Mouse (Mus musculus): ENCODE data around the gene Ubac1.

Ubac1 gene

DNA sequence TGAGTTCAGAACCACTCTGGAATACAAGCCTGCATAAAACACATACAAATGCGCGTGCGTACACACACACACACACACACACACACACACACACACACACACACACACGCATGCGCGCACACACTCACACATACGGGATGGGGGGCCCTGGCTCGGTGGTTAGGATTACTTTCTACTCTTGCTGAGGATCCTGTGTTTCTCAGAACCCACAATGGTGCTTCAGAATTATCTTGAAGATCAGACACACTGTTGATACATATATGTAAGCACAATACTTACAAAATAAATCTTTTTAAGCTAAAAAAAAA is 665 bp upstream of the Ubac1 start:
- no peak for DNase-seq

DNA sequence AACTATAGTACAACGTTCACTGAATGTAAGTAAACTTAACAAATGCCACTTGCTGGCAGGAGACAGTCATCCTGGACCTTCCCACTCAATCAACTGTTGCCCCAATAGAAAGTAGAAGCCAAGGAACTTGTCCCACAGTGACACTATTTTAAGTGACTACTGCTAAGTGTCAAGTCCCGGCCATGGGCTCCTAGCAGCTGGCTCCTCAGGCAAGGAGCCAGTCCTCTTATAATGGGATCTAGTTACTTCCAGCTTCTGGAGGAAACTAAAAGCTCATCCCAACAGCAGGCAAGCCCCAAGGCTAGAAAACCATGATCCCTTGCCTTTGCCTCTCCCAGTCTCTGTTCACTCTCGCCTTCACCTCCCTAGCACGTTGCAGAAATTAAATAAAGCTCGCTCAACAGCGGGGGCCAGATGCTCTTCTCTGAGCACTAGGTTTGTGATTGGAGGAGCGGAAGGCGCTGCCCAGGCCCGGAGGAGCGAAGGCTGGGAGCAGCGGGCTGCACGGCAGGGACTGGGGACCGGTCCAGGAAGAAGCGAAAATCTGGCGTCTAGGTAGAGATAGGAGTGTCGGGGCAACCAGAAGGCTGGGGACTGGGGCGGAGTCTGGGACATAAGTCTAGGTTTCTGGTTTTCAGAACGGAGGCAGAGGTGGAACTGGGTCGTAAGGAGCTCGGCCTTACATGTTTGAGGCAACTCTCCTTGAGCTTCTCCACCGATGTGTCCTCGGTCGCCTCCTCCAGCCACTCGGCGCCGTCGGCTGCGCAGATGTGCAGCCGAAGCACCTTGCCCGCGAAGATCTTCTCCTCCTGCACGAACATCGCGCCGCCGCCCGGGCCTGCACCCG is 610 bp downstream of the Ubac1 start:
- no peak for DNase-seq

DNA sequence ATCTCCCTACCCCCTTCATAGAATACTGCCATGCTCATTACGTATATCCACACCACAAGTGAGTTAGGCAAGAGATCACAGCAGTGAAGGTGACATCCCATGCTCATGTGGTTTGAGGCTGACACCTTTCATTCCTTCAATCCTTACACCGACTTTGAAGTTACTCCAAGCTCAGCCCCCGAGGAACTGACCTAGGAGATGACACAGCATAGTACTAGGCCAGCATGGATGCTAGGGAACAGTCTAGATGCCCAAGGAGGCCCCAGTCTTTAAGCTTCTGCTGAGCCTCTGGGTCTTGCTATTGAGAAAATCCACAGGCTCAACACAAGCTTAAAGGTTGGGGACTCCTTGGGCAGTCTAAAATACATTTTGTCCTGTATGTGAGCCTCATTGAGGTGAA is 1.6 kb downstream of the Ubac1 start:
- DNase-seq: no peak

DNA sequence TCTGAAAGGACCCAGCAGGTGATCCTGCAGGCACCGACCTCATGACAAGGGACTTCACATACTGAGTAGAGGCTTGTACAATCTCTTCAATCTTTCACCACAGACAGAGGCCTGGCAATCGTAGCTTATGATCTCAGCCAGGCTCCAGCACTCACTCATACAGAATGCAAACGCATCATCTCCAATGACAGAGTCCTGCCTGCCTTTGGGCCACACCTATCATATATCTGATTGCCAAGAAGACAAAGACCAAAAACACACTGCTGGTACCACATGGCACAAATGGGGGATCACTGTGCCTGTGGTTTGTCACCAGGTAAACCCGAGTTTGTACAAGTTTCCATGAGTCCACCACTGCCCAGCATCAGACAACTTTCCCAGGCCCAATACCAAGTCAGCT is 4.2 kb downstream of the Ubac1 start:
- DNase-seq: no peak

DNA sequence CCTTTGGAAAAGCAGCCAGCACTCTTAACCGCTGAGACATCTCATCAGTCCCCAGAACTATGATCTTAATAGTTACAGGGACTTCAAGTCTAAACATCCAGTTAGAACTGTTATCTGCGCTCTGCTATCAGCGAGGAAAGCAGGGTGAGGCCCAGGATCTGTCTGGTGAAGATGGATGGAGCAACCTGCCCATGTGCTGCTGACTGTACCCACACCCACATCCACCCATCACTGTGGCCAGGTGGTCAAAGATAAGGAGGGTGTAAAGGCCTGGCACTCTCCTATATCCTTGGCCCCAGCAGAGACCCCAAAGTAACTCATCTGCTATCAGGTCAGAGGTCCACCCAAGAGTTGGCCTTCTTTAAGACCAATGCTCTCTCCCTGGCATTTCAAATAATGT is 7.9 kb downstream of the Ubac1 start:
- no peak for DNase-seq

DNA sequence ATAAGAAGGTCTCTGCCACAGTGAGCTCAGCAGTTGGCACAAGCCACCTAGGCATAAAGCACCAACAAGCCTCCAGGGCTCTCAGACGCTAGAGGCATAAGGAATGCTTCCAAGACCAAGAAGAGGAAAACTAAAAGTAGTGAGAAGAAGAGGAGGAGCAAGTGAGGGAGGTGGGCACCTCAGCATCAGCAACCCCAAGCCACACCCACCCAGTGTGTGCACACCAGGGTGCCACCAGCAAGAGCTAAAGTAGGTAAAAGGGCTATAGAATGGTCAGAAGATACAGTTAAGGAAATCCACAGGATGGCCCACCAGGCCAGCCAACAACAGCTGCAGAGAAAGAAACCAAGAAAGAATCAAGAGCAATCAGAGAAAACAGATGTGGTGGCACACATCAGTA is 10.1 kb downstream of the Ubac1 start:
- DNase-seq: no peak

DNA sequence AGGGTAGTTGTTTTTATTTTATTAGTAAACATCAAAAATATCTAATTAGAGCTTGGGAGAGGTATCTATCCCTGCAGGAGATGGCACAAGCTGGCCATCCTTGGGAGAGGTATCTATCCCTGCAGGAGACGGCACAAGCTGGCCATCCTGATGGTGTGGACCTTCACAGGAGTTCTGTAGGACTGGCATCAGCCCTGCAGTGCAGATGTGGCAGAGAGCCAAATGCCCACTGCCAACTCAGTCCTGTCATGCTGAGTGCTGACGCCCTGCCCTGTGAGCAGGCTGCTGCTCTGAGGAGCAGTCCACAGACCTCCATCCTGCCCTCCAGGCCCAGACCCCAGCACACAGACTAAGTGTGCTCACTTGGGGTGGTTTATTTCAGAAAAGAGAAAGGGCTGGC is 19.5 kb downstream of the Ubac1 start:
- DNase-seq: no peak

DNA sequence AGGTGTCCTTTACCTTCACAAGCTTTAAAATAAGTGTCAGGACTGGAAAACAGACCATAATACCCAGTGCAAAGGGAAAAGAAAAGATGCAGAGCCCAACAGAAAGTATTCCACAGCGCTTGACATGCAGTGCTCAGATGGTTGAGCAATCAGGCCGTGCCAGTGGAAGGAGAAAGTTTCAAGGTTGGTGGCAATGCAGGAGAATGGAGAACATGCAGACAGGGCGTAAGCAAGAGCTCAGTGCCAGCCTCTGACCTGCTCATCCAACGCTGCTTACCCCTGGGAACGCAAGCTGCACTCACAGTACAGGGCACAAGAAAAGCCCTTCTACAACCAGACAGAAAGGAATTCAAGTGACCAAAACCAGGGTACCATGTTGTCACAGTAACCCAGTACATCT is 20.4 kb downstream of the Ubac1 start:
- DNase-seq: no peak

DNA sequence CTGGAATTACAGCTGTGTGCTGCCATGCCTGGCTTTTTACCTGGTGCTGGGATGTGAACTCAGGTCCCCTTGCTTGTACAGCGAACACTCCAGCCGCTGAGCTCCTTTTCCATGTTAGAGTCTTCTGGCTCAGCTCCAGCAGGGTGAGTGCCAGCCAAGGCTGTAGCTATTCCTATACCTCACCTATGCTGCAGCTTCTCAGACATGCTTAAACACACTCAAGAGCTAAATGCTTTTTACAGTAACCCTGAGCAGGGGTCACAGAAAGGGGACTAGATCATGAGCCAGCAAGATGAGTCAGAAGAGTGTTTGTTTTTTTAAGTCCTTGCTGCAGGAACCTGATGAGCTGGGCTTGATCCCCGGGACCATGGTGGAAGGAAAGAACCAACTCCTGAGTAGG is 23.8 kb downstream of the Ubac1 start:
- no peak for DNase-seq

DNA sequence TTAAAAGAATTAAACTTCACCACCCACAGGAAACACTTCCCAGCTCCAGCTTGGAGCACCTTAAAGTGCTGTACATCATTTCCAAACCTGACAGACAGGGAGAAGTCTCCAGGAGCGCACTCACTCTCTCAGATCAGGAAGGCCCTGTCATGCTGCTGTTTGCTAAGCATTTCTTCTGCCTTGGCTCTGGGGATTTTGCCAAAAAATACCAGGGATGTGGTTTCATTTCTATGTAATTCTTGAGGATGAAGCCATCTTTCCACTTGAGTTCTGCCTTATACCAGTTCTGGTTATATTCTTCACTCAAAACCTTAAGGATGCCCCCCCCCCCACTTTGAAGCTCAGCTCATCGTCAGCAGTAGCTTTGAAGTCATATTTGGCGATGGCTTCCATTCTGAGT is 26.8 kb downstream of the Ubac1 start:
- DNase-seq: no peak

DNA sequence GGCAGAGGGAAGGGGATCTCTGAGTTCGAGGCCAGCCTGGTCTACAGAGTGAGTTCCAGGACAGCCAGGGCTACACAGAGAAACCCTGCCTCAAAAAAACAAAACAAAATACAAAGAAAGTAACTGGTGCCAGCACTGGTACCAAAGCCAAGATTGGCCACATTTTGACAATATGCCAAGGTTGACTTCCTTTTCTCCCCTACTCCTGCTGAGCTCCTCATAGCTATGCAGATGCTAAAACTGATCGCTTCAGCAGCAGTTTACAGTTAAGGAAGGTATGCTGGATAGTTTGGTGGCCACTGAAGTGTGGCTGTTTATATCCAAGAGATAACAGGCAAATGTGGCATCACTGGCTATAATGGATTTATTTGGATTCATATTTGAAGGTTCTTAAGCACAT is 29.3 kb downstream of the Ubac1 start:
- no peak for DNase-seq

DNA sequence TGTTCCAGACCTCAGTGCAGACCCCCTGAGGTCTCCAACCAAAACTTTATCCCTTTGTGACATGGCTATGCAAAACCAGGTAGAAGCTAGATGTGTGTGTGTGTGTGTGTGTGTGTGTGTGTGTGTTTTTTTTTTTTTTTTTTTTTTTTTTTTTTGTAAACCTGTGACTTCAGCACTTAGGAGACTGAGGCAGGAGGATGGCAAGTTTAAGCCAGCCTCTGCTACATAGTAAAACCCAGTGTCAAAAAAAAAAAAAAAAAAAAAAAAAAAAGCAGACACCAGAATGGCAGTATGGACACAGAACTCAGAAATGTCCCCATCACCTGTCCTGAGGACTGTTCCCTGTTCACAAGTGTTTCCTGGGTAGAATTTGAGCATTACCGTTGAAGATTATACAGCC is 31.9 kb downstream of the Ubac1 start:
- no peak for DNase-seq

DNA sequence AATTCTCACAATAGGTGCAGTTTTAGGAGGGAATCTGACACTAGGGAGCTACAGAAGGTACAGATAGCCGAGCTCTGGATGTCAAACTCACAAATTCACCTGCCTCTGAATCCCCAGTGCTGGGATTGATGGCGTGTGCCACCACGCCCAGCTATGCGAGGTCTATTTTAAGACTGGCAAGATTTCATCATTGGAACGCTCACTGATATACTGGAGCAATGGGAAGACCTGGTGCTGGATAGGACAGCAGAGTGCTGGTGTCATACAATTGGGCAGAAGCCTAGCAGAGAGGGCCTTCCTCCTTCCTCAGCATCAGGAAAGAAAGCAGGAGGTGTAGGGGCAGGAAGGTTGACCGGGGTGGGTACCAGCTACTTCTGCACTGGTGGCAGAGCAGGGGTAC is 33.7 kb downstream of the Ubac1 start:
- no peak for DNase-seq

DNA sequence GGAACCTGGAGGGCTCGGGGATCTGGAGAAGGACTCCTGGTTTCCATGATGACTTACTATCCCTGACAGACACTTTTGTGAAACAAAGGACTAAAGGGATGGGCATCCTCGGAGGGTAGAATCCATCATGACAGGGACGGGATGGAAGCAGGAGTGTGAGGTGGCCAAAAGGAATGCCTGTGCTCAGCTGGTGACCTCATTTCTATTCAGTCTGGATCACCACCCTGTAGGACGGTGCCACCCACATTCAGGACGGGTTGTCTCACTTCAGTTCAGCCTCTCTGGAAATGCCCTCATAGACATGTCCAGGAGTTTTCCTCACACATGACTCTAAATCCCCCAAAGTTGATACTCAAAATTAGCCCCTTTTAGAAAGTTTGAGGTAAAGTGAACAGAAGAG is 34.9 kb downstream of the Ubac1 start:
- DNase-seq: no peak

DNA sequence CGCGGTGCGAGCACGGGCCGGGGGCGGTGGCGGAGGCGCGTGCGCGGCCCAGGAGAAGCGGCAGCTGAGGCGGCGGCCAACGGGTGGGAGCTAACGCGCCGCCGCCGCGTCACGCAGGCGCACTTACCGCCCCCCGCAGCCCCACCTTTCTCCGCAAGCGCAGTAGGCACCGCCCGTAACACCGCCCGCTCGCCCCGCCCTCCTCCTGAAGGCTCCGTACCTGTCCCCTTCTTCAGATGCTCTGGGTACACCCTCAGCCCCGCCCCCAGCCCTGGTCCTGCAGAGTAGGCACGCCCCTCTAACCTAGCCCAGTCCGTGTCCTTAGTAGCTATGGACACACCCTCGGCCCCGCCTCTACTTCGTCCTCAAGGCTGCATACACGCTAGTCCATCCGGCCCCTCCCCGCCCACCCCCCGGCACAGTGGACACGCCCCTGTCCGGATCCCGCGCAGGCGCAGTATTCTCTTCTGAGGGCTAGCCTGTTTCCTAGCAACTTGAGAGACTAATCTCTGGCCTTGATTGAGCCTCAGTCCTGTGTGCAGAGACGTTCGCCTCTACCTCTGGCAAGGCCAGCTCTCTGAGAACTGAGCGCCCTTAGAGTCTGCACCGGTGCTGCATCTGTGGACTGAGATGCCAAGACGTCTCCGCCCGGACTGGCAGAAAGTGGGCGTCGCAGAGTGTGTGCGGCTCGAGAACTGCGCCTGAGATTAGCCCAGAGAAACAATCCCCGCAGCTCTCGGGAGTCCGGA is 38.2 kb downstream of the Ubac1 start, which contains the start of gene Camsap1:
Gene Camsap1, minus strand, starts transcription at position 124 of the 749 bp plus-strand sequence.
- peak; percentile 100 for DNase-seq

DNA sequence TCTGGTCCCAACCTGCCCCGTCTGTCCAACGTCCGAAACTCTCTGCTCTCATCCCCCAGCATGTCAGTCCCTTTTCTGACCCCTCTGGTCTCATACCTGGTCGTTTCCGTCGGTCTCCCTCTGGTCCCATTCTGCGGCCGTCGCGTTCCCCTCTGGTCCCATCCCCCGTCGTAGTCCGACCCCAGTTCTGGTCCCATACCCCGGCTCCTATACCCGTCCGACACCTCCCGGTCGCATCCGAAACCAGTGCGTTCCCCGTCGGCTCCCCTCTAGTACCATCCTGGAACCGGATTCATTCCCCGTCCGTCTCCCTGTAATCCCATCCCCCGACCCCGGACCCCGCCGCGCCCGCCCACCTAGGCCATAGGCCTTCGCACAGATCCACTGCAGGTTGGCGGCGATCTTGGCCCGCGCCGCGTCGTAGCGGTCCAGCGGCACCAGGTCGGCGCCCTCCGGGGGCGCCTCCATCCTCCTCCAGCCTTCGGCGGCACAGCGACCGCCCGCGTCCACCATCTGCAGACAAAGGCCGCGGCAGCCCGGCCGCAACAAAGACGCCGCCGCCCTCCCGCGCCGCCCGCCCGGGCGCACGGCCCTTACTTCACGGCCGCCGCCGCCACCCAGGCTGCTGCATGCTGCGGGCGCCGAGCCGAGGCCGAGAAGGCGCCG is 39.0 kb downstream of the Ubac1 start:
- DNase-seq: no peak

DNA sequence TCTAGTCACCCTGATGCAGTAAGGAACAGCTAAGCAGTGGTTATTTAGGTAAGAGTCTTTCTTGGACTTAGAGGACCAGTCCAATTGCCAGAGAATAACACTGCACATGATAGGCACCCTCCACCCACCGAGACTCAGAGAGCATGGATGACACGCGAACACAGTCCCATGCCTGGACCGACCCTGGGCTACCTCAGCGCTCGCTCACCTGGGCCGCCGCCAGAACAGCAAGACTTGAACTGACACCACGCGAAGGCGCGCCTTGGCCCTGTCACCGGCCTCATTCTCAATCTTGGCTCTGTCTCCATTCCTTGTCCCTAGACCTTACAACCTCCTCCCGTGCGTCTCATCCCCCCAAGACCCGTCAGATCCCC is 39.5 kb downstream of the Ubac1 start:
- peak; percentile 56 for DNase-seq

DNA sequence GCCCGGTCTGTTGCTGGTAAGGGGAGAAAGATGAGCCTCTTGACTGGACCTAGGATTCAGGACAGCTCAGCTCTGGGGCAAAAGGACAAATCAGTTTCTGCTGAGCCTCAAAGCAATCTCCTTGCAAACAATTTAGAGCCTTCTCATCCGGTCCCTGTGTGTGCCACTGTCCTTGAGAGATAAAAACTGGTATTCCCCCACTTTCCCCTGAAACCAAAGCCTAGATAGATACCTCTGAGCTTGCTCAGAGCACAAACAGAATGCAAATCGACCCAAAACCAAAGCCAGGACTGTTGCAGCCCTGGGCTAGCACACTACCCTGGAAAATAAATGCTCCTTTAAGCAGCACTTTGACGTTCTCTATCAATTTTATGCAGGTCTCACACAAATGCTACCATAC is 42.5 kb downstream of the Ubac1 start:
- no peak for DNase-seq

DNA sequence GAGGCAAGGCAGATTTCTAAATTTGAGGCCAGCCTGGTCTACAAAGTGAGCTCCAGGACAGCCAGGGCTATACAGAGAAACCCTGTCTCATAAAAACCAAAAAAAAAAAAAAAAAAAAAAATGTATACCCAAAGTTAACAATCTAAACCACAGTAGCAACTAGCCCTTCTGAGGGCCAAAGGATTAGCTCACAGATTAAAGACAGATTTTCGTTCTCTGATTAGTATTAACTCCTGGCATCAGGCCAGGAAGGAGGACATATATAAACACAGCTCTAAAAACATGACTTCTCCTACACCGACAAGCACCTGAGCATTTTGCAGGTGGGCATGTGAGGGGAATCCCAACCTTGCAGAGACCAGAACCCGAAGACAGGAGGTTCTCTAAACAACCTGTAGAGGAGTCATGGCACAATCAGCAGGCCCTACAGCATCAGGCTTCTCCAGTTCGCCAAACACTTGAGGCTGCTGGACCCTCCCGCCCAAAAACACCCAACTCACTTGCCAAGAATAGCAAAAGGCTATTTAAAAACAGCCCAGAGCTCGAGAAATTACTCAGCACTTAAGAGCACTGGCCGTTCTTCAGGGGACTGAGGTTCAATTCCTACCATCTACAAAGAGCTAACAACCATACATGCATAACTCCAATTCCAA is 43.8 kb downstream of the Ubac1 start:
- DNase-seq: no peak

DNA sequence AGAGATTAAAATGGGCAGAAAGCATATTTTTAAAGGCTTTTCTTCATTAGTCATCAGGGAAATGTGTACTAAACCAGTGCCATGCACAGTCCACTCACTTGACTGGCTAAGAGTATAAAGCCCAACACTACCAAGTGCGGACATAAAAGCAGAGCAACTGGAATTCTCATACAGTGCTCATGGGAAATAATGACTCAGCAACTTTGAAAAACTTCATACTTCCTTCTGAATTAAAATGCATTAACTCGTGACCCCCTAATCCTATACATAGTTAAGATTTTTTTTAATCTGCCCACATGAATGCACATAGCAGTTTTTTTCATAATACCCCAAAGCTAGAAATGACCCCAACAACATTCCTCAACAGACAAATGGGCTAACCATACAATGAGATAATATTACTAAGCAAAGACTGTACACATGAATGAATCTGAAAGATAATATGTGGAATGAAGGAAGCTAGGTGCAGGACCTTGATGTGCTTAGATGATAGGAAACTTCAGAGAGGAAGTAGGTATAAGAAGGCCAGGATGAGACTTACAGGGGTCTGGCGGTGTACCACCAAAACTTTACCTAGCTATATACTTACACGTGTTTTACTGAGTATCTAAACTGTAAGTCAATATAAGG is 46.3 kb downstream of the Ubac1 start:
- no peak for DNase-seq

DNA sequence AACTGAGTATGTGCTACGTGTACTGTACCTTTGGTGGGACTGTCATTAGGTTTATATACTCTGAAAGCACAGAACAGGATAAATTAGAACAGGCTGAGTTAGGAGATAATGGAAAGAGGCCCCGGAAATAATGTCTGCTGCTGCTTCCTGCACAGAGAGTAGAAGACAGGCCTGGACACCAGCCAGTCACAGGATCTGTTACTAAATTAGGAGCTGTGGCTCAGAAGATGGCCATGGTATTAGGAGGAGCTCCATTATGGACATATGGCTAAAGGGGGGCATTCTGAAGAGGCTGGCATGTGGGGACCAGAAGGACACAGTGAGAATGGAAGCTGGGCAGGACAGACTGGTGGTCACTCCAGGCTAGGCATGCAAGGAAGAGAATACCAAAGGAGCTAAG is 51.1 kb downstream of the Ubac1 start:
- DNase-seq: no peak

DNA sequence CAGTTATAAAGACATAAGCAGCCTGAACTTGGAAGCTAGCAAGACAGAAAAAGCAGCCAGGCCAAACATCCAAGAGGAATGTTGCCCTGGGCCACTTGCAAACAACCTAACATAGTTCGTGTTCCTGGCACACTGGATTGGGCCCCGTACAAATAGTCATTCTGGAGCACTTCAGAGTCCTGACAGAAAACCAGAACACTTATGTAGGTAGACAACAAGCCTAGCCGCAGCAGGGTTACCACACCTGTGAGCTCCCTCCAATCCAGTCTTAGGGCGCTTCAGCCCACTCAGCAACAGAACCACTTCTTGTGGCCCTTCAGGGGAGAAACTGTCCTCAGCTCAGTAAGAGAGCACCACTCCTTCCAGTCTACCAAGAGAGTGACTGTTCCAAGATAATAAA is 52.2 kb downstream of the Ubac1 start:
- DNase-seq: no peak

DNA sequence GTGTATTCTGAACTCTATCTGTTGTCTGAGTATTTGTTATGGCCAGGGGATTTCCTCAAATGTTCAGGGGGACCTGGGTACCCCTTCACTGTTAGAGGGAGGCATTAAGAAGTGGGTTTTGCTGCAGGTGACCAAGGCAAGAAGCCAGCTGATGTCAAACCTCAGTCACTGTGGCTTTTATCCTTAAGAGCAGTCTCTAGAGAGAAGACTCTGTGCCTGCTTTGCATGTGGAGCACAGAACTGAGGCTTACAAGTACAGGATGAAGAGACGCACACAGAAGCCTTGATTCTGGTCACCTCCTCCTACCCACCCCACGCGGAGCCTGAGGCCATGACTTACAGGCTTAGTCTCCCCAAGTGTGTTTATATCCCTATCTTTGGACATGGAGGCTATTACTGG is 72.3 kb downstream of the Ubac1 start:
- no peak for DNase-seq
